Comparison of ENCODE assay signal across 8 mouse cellular contexts in genomic region chr3:65958840-65959185, GRCm38 (mm10). TPM values are rescaled to one million over a fixed set of nuclear protein-coding genes. Genes with fewer than 3 reads are reported as not detected.
DNase-seq lines count a peak whose midpoint lies in the region; ATAC-seq and TF ChIP-seq lines count a peak whose summit lies in the region.

No protein-coding gene starts in this region.

- peak overlapping the region; percentile 100 for H3K27ac ChIP-seq in kidney, postnatal 0 days
- H3K27ac ChIP-seq in heart, postnatal 0 days (ENCODE audit: low read depth), result peak overlapping the region; percentile 100
- H3K27ac ChIP-seq in liver, embryonic 15.5 days (replicated peaks), result peak overlapping the region; percentile 99
- peak overlapping the region; percentile 100 for H3K27ac ChIP-seq in stomach, embryonic 14.5 days (ENCODE audit: low read length)

- no peaks in the 10 kb centered on the region for H3K27me3 ChIP-seq in kidney, postnatal 0 days (ENCODE audit: insufficient read depth, low read length)
- H3K27me3 ChIP-seq in heart, postnatal 0 days (ENCODE audit: control insufficient read depth, insufficient read depth, low read length), result no peaks in the 10 kb centered on the region
- H3K27me3 ChIP-seq in liver, embryonic 15.5 days, result no peaks in the 10 kb centered on the region
- H3K27me3 ChIP-seq in stomach, embryonic 14.5 days (ENCODE audit: control insufficient read depth, insufficient read depth, low read length), result no peaks in the 10 kb centered on the region

- no peak for TF ChIP-seq CTCF in kidney, postnatal 0 days (IDR thresholded peaks at IDR 0.05; ENCODE audit: low read depth)
- no peak for TF ChIP-seq CTCF in heart, postnatal 0 days (IDR thresholded peaks at IDR 0.05; ENCODE audit: low read depth)

- DNase-seq in kidney, postnatal 0 days (ENCODE audit: low spot score), result no peak
- DNase-seq in kidney, adult 9 months, result no peak
- peak; percentile 13 to 29 for DNase-seq in cerebellum, postnatal 36 days
- DNase-seq in heart, postnatal 0 days (ENCODE audit: low spot score), result no peak
- no peak for DNase-seq in gastrocnemius, postnatal 36 days

- H3K36me3 ChIP-seq in kidney, postnatal 0 days (ENCODE audit: insufficient read depth, low read length), result no peaks in the 10 kb centered on the region; the same call in 1 of the 2 replicates
- H3K36me3 ChIP-seq in heart, postnatal 0 days (replicated peaks; ENCODE audit: control insufficient read depth, insufficient read depth, low read length), result peaks cover 21% of the 10 kb centered on the region
- peaks cover 23% of the 10 kb centered on the region for H3K36me3 ChIP-seq in liver, embryonic 15.5 days (replicated peaks)
- peaks cover 22% of the 10 kb centered on the region for H3K36me3 ChIP-seq in stomach, embryonic 14.5 days (ENCODE audit: control insufficient read depth, insufficient read depth, low read length)

- peak overlapping the region; percentile 96 for H3K4me3 ChIP-seq in kidney, postnatal 0 days (replicated peaks; ENCODE audit: low read depth, low read length)
- H3K4me3 ChIP-seq in heart, postnatal 0 days (ENCODE audit: low read depth, low read length), result peak overlapping the region; percentile 99
- peak overlapping the region; percentile 99 for H3K4me3 ChIP-seq in liver, embryonic 15.5 days (replicated peaks)
- peak overlapping the region; percentile 92 for H3K4me3 ChIP-seq in stomach, embryonic 14.5 days (ENCODE audit: low read depth, low read length)

- intact Hi-C loops in gastrocnemius, postnatal 36 days (cut with DNase I), result loop anchor here (2.0 kb wide), 1 partner anchor 16 kb away; no protein-coding TSS in a partner anchor

- ATAC-seq in kidney, postnatal 0 days (replicated peaks; ENCODE audit: low FRiP score, low read depth), result no peak
- no peak for ATAC-seq in heart, postnatal 0 days (ENCODE audit: insufficient read depth, low read depth)
- ATAC-seq in liver, embryonic 15.5 days (ENCODE audit: insufficient read depth), result no peak
- ATAC-seq in stomach, embryonic 14.5 days (ENCODE audit: insufficient number of reproducible peaks, insufficient read depth, low FRiP score, low read depth), result no peak
- ATAC-seq in inflammation-experienced regulatory T-cells, adult 6 months, result no peak

- no peaks in the 10 kb centered on the region for H3K9me3 ChIP-seq in kidney, postnatal 0 days (replicated peaks; ENCODE audit: low read length)
- H3K9me3 ChIP-seq in heart, postnatal 0 days (replicated peaks; ENCODE audit: control insufficient read depth, low read length), result no peaks in the 10 kb centered on the region
- no peaks in the 10 kb centered on the region for H3K9me3 ChIP-seq in liver, embryonic 15.5 days (replicated peaks)
- H3K9me3 ChIP-seq in stomach, embryonic 14.5 days (ENCODE audit: control insufficient read depth, low read depth, low read length), result no peaks in the 10 kb centered on the region

- 6% methylated on average over 9 of the region's 9 CpGs for WGBS in kidney, postnatal 0 days
- WGBS in heart, postnatal 0 days, result 10% methylated on average over 9 of the region's 9 CpGs
- WGBS in liver, embryonic 15.5 days (ENCODE audit: insufficient replicate concordance), result 15% methylated on average over 9 of the region's 9 CpGs
- 9% methylated on average over 9 of the region's 9 CpGs for WGBS in stomach, embryonic 14.5 days

- no peak for TF ChIP-seq EP300 in heart, postnatal 0 days (IDR thresholded peaks at IDR 0.05; ENCODE audit: low read depth)

- H3K4me1 ChIP-seq in kidney, postnatal 0 days (replicated peaks; ENCODE audit: insufficient read depth, low read length), result peaks cover 5% of the 10 kb centered on the region
- peaks cover 21% of the 10 kb centered on the region for H3K4me1 ChIP-seq in heart, postnatal 0 days (ENCODE audit: control insufficient read depth, insufficient read depth)
- H3K4me1 ChIP-seq in liver, embryonic 15.5 days (replicated peaks), result peaks cover 66% of the 10 kb centered on the region
- peaks cover 20% of the 10 kb centered on the region for H3K4me1 ChIP-seq in stomach, embryonic 14.5 days (ENCODE audit: control insufficient read depth, insufficient read depth, low read length)

- H3K4me2 ChIP-seq in kidney, postnatal 0 days (ENCODE audit: low read length), result peak overlapping the region; percentile 87
- H3K4me2 ChIP-seq in heart, postnatal 0 days (ENCODE audit: low read depth, low read length), result peak overlapping the region; percentile 73
- H3K4me2 ChIP-seq in liver, embryonic 15.5 days, result peak overlapping the region; percentile 73
- peak overlapping the region; percentile 38 for H3K4me2 ChIP-seq in stomach, embryonic 14.5 days (replicated peaks; ENCODE audit: low read depth, low read length)

- H3K9ac ChIP-seq in kidney, postnatal 0 days (ENCODE audit: low read depth, low read length), result peak overlapping the region; percentile 99
- peak overlapping the region; percentile 100 for H3K9ac ChIP-seq in heart, postnatal 0 days (replicated peaks; ENCODE audit: low read depth, low read length)
- peak overlapping the region; percentile 100 for H3K9ac ChIP-seq in liver, embryonic 15.5 days
- H3K9ac ChIP-seq in stomach, embryonic 14.5 days (replicated peaks; ENCODE audit: low read depth, low read length), result peak overlapping the region; percentile 100

RNA-seq across cellular contexts. Expression of gene Ccnl1, which starts 0.8 kb away (rescaled TPM):
- polyA plus RNA-seq in kidney, postnatal 0 days (2015; fragmentation: Nextera tagmentation; extraction: Ambion mirVana), result 82.6 and 88.2 TPM in 2 replicates
- total RNA-seq in heart, postnatal 0 days (2014; rRNA removed; ENCODE audit: low replicate concordance), result 26.7 and 33.9 TPM in 2 replicates
- 38.0 and 38.5 TPM in 2 replicates for polyA plus RNA-seq in heart, postnatal 0 days (2015; fragmentation: Nextera tagmentation; extraction: Ambion mirVana)
- 45.2 and 48.0 TPM in 2 replicates for polyA plus RNA-seq in liver, embryonic 15.5 days (2015; fragmentation: Nextera tagmentation; extraction: Ambion mirVana)
- polyA plus RNA-seq in stomach, embryonic 14.5 days (2014; fragmentation: Nextera tagmentation; extraction: Ambion mirVana), result 137 and 146 TPM in 2 replicates
- polyA plus RNA-seq in inflammation-experienced regulatory T-cells, adult 6 months (2017; shearing (Covaris generic)), result 10 to 100 TPM; 57.7 to 79.7 (median 59.5) TPM
- total RNA-seq in gastrocnemius, postnatal 36 days (2021), result 10 to 100 TPM; 11.6 to 19.3 TPM

Comparison
In these comparisons a context has a peak if more than half of its experiments do, and no peak if none do; other contexts are left out.
1. DNase-seq: peak in cerebellum, postnatal 36 days (2 of 2); none in kidney, postnatal 0 days (single experiment), kidney, adult 9 months (single experiment), heart, postnatal 0 days (single experiment) and gastrocnemius, postnatal 36 days (0 of 2).
2. Peak in every context shown above with its lines, with median percentiles within 50 percentile points of each other: H3K27ac ChIP-seq, H3K4me2 ChIP-seq, H3K4me3 ChIP-seq and H3K9ac ChIP-seq.